In genomic region chr12:104678462-104678861, GRCm38 (mm10) we compare ENCODE assay signal across 14 mouse cellular contexts.
A peak's percentile ranks its signal among the peaks of the same experiment; 100 is the strongest.
DNase-seq lines count a peak whose midpoint lies in the region; ATAC-seq and TF ChIP-seq lines count a peak whose summit lies in the region.
"Had no signal": no experiment of that assay in that cellular context is flagged by ENCODE, and none has a peak within 500 bp of the region (broad histone marks: within the 10 kb centered on the region; RNA-seq: fewer than 3 reads in every experiment).

No protein-coding gene starts in this region.

- H3K27ac ChIP-seq in forebrain, embryonic 10.5 days, result peak overlapping the region; percentile 72
- H3K27ac ChIP-seq in forebrain, postnatal 0 days (ENCODE audit: low read depth, low read length), result no peak overlapping the region
- H3K27ac ChIP-seq in forebrain, embryonic 12.5 days, result 0 out of 2 replicates have a peak overlapping the region, but pooled peaks have one; percentile 48
- H3K27ac ChIP-seq in limb, embryonic 10.5 days, result peak overlapping the region; percentile 72
- H3K27ac ChIP-seq in neural tube, embryonic 13.5 days (replicated peaks), result no peak overlapping the region

- no peak overlapping the region for H3K4me2 ChIP-seq in forebrain, postnatal 0 days (ENCODE audit: low read depth)
- H3K4me2 ChIP-seq in forebrain, embryonic 12.5 days, result peak overlapping the region; percentile 44
- peak overlapping the region; percentile 41 for H3K4me2 ChIP-seq in neural tube, embryonic 13.5 days
- H3K4me2 ChIP-seq: liver, embryonic 11.5 days had no signal

- no peak for DNase-seq in forebrain, embryonic 10.5 days (ENCODE audit: extremely low spot score, low spot score)
- no peak for DNase-seq in forebrain, postnatal 0 days
- no peak for DNase-seq in limb, embryonic 10.5 days (ENCODE audit: low spot score)
- no peak for DNase-seq in adrenal gland, postnatal 4 days (ENCODE audit: low spot score in 2 of 2)
- no peak for DNase-seq in cerebellum, adult 11-12 months
- no peak for DNase-seq in cerebellum, postnatal 25 days
- DNase-seq: adrenal gland, postnatal 14 days; gastrocnemius, postnatal 25 days; kidney, postnatal 36 days; thymus, adult 18-20 months had no signal

- H3K27me3 ChIP-seq in forebrain, embryonic 10.5 days (ENCODE audit: poor library complexity, severe bottlenecking), result peaks cover 19% of the 10 kb centered on the region
- H3K27me3 ChIP-seq in forebrain, postnatal 0 days (ENCODE audit: insufficient read depth, low read length), result no peaks in the 10 kb centered on the region; the same call in 1 of the 2 replicates
- peaks cover under 1% of the 10 kb centered on the region; the same call in 1 of the 2 replicates for H3K27me3 ChIP-seq in forebrain, embryonic 12.5 days
- peaks cover 13% of the 10 kb centered on the region; the same call in 1 of the 2 replicates for H3K27me3 ChIP-seq in limb, embryonic 10.5 days (ENCODE audit: low read depth, poor library complexity, severe bottlenecking)
- no peaks in the 10 kb centered on the region for H3K27me3 ChIP-seq in neural tube, embryonic 13.5 days

- no peak for TF ChIP-seq CTCF in forebrain, postnatal 0 days (IDR thresholded peaks at IDR 0.05; ENCODE audit: low read depth)

- no peak overlapping the region for H3K9ac ChIP-seq in forebrain, postnatal 0 days
- H3K9ac ChIP-seq in forebrain, embryonic 12.5 days, result no peak overlapping the region
- peak overlapping the region; percentile 41; the same call in 1 of the 2 replicates for H3K9ac ChIP-seq in neural tube, embryonic 13.5 days

- peak overlapping the region; percentile 18; the same call in 1 of the 2 replicates for H3K4me3 ChIP-seq in forebrain, embryonic 10.5 days
- H3K4me3 ChIP-seq in forebrain, postnatal 0 days (ENCODE audit: low read depth, low read length), result no peak overlapping the region
- H3K4me3 ChIP-seq in forebrain, embryonic 12.5 days (replicated peaks), result no peak overlapping the region; the same call in 1 of the 2 replicates
- 0 out of 2 replicates have a peak overlapping the region, but pooled peaks have one; percentile 4 for H3K4me3 ChIP-seq in limb, embryonic 10.5 days
- no peak overlapping the region for H3K4me3 ChIP-seq in neural tube, embryonic 13.5 days

- no peak for ATAC-seq in forebrain, postnatal 0 days
- 0 out of 2 replicates have a peak, but pooled peaks have one; percentile 6 for ATAC-seq in forebrain, embryonic 12.5 days (ENCODE audit: low FRiP score)
- ATAC-seq in neural tube, embryonic 13.5 days (ENCODE audit: low read depth), result no peak
- ATAC-seq: intestine, embryonic 16.5 days had no signal

- 67% methylated on average over 12 of the region's 14 CpGs for WGBS in forebrain, embryonic 10.5 days
- 22% methylated on average over 12 of the region's 14 CpGs for WGBS in forebrain, postnatal 0 days
- 39% methylated on average over 12 of the region's 14 CpGs for WGBS in forebrain, embryonic 12.5 days
- 39% methylated on average over 11 of the region's 14 CpGs for WGBS in limb, embryonic 10.5 days
- 67% methylated on average over 12 of the region's 14 CpGs for WGBS in neural tube, embryonic 13.5 days

- no peaks in the 10 kb centered on the region for H3K36me3 ChIP-seq in forebrain, embryonic 10.5 days (replicated peaks)
- H3K36me3 ChIP-seq in forebrain, postnatal 0 days (ENCODE audit: insufficient read depth), result no peaks in the 10 kb centered on the region
- H3K36me3 ChIP-seq in forebrain, embryonic 12.5 days (replicated peaks), result no peaks in the 10 kb centered on the region
- no peaks in the 10 kb centered on the region; the same call in 1 of the 2 replicates for H3K36me3 ChIP-seq in limb, embryonic 10.5 days
- H3K36me3 ChIP-seq in neural tube, embryonic 13.5 days, result no peaks in the 10 kb centered on the region

- H3K9me3 ChIP-seq in forebrain, embryonic 10.5 days, result peaks cover 5% of the 10 kb centered on the region; the same call in 1 of the 2 replicates
- no peaks in the 10 kb centered on the region for H3K9me3 ChIP-seq in forebrain, postnatal 0 days (ENCODE audit: low read length)
- H3K9me3 ChIP-seq in forebrain, embryonic 12.5 days, result peaks cover 8% of the 10 kb centered on the region
- peaks cover 4% of the 10 kb centered on the region; the same call in 1 of the 2 replicates for H3K9me3 ChIP-seq in limb, embryonic 10.5 days (replicated peaks)
- H3K9me3 ChIP-seq in neural tube, embryonic 13.5 days, result 0 out of 2 replicates have a peak, but pooled peaks cover 6% of the 10 kb centered on the region

- peaks cover 52% of the 10 kb centered on the region for H3K4me1 ChIP-seq in forebrain, embryonic 10.5 days
- no peaks in the 10 kb centered on the region for H3K4me1 ChIP-seq in forebrain, postnatal 0 days (ENCODE audit: insufficient read depth)
- H3K4me1 ChIP-seq in forebrain, embryonic 12.5 days, result peaks cover 21% of the 10 kb centered on the region
- peaks cover 77% of the 10 kb centered on the region for H3K4me1 ChIP-seq in limb, embryonic 10.5 days
- peaks cover 21% of the 10 kb centered on the region for H3K4me1 ChIP-seq in neural tube, embryonic 13.5 days (replicated peaks)

Comparison
In these comparisons a context has a peak if more than half of its experiments do, and no peak if none do; other contexts are left out.
1. H3K27ac ChIP-seq: peak in forebrain, embryonic 10.5 days (single experiment), forebrain, embryonic 12.5 days (single experiment) and limb, embryonic 10.5 days (single experiment); none in forebrain, postnatal 0 days (single experiment) and neural tube, embryonic 13.5 days (single experiment).
2. H3K4me3 ChIP-seq: peak in forebrain, embryonic 10.5 days (single experiment) and limb, embryonic 10.5 days (single experiment); none in forebrain, postnatal 0 days (single experiment), forebrain, embryonic 12.5 days (single experiment) and neural tube, embryonic 13.5 days (single experiment).